Mouse (Mus musculus) embryonic fibroblast, embryonic 13.5 days (primary cell): Measurements from ENCODE around the gene Gys1. TPM values are rescaled to one million over a fixed set of nuclear protein-coding genes. Genes with fewer than 3 reads are reported as not detected.
"Not testable (repeated sequence)": the region's sequence is repeated elsewhere in the genome, so short reads cannot be mapped to it uniquely, and the experiment has no call there.

Source experiments
- H3K27ac ChIP-seq: 2 replicates; pipeline ENCODE4 v1.5.1; 2012; ENCODE audit warnings: low read length, control low read depth, inconsistent platforms; ENCODE audit not compliant: insufficient read depth
- H3K4me1 ChIP-seq: 2 replicates; pipeline ENCODE4 v1.6.1; 2011; ENCODE audit warnings: low read length; ENCODE audit not compliant: control insufficient read depth, insufficient read depth
- H3K4me3 ChIP-seq: 2 replicates; pipeline ENCODE4 v1.5.1; 2011; ENCODE audit warnings: mild to moderate bottlenecking, control low read depth, low read length; ENCODE audit not compliant: insufficient read depth
- CTCF ChIP-seq: IDR thresholded peaks from 2 replicates; pipeline ENCODE4 v1.5.1; 2011; ENCODE audit warnings: mild to moderate bottlenecking, control low read depth, low read length, moderate library complexity, borderline replicate concordance; ENCODE audit not compliant: insufficient read depth
- POLR2A ChIP-seq: IDR thresholded peaks from 2 replicates; pipeline ENCODE4 v1.6.1; 2011; ENCODE audit warnings: low read depth, mild to moderate bottlenecking, control low read depth, low read length, moderate library complexity
- polyA plus RNA-seq: library from polyadenylated mRNA; stranded (reverse); fragments of >200 nt; gene quantifications from 2 replicates; pipeline ENCODE4 v1.2.4, GENCODE M21; 2011; ENCODE audit warnings: low read depth; ENCODE audit not compliant: missing spikeins, insufficient read length

The Gys1 gene
- polyA plus RNA-seq, 1 experiment, result 47.6 TPM

GRCm38 (mm10) chr7:45476453-45476852 is 41.8 kb downstream of the Gys1 start:
- no peak overlapping the region for H3K4me3 ChIP-seq
- no peak overlapping the region for H3K27ac ChIP-seq
- no peak for TF ChIP-seq CTCF
- no peak for TF ChIP-seq POLR2A
- no peaks in the 10 kb centered on the region for H3K4me1 ChIP-seq

- no peaks in the 10 kb centered on the region for H3K4me1 ChIP-seq
- no peak for TF ChIP-seq POLR2A
- TF ChIP-seq CTCF, result peak; percentile 29; the same call in 1 of the 2 replicates
- H3K27ac ChIP-seq, result no peak overlapping the region
- no peak overlapping the region for H3K4me3 ChIP-seq
Measured at GRCm38 (mm10) chr7:45477003-45477402, 42.4 kb downstream of the Gys1 start.

- TF ChIP-seq CTCF (no peak), POLR2A (no peak)
- no peak overlapping the region for H3K4me3 ChIP-seq
Measured at GRCm38 (mm10) chr7:45478774-45479173, 44.1 kb downstream of the Gys1 start.

GRCm38 (mm10) chr7:45480310-45480709 is 45.7 kb downstream of the Gys1 start:
- H3K27ac ChIP-seq, H3K4me1 ChIP-seq, H3K4me3 ChIP-seq: not testable (repeated sequence)

More at GRCm38 (mm10) chr7:45478774-45479173, 44.1 kb downstream of the Gys1 start:
- Histone ChIP-seq H3K27ac (no peak overlapping the region), H3K4me1 (no peaks in the 10 kb centered on the region)

GRCm38 (mm10) chr7:45481374-45481927 is 46.8 kb downstream of the Gys1 start, which contains the start of gene Tulp2:
Gene Tulp2 (plus strand): TSS chr7:45481877.
- Histone ChIP-seq H3K4me3 (no peak within 1 kb of the TSS), H3K27ac (no peak within 1 kb of the TSS), H3K4me1 (no peaks in the 10 kb centered on the region)
- TF ChIP-seq POLR2A (no peak), CTCF (no peak)

GRCm38 (mm10) chr7:45482166-45482565 is 47.5 kb downstream of the Gys1 start:
- H3K4me3 ChIP-seq, result no peak overlapping the region
- TF ChIP-seq CTCF, result no peak
- TF ChIP-seq POLR2A, result no peak
- H3K4me1 ChIP-seq, result no peaks in the 10 kb centered on the region
- no peak overlapping the region for H3K27ac ChIP-seq

- H3K4me1 ChIP-seq, H3K27ac ChIP-seq, H3K4me3 ChIP-seq: not testable (repeated sequence)
Measured at GRCm38 (mm10) chr7:45484985-45485384, 50.3 kb downstream of the Gys1 start.

GRCm38 (mm10) chr7:45486158-45486557 is 51.5 kb downstream of the Gys1 start:
- no peak overlapping the region for H3K4me3 ChIP-seq
- peaks cover 3% of the 10 kb centered on the region; the same call in 1 of the 2 replicates for H3K4me1 ChIP-seq
- TF ChIP-seq POLR2A (no peak), CTCF (no peak)
- no peak overlapping the region for H3K27ac ChIP-seq

- H3K4me3 ChIP-seq, result no peak within 1 kb of the TSS
- TF ChIP-seq CTCF, result no peak
- no peak for TF ChIP-seq POLR2A
- H3K27ac ChIP-seq, result no peak within 1 kb of the TSS
- peaks cover 5% of the 10 kb centered on the region; the same call in 1 of the 2 replicates for H3K4me1 ChIP-seq
Measured at GRCm38 (mm10) chr7:45486761-45487415, 52.2 kb downstream of the Gys1 start, which contains the start of gene Gm45808. Gene Gm45808 (minus strand): TSS chr7:45486811.

- Histone ChIP-seq H3K4me1 (peaks cover 5% of the 10 kb centered on the region; the same call in 1 of the 2 replicates), H3K4me3 (no peak overlapping the region), H3K27ac (no peak overlapping the region)
- TF ChIP-seq CTCF, result no peak
- TF ChIP-seq POLR2A, result no peak
Measured at GRCm38 (mm10) chr7:45487861-45488292, 53.2 kb downstream of the Gys1 start.
